Mouse (Mus musculus): ENCODE results near the gene Chpf. TPM values are rescaled to one million over a fixed set of nuclear protein-coding genes. Genes with fewer than 3 reads are reported as not detected.

Gene Chpf
- polyA plus RNA-seq, 1 experiment, result 52.1 TPM

GRCm38 (mm10) chr1:75487405-75488161, 8.5 kb upstream of the Chpf start:
- Histone ChIP-seq H3K4me2 (ENCODE audit: low read depth) (peak overlapping the region; percentile 83), H3ac (ENCODE audit: control insufficient read depth, insufficient read length) (no peak overlapping the region), H3K4me3 (peak overlapping the region; percentile 17), H3K36me3 (ENCODE audit: control insufficient read depth, insufficient read depth) (no peaks in the 10 kb centered on the region), H3K27me3 (ENCODE audit: control insufficient read depth, insufficient read depth, insufficient read length) (peaks cover 4% of the 10 kb centered on the region), H3K79me2 (ENCODE audit: control insufficient read depth, insufficient read depth) (no peaks in the 10 kb centered on the region)
- TF ChIP-seq POLR2A (IDR thresholded peaks at IDR 0.05; ENCODE audit: insufficient read length, low read depth), result peak; percentile 32
- no peak for TF ChIP-seq TCF12 (IDR thresholded peaks at IDR 0.05; ENCODE audit: insufficient read depth, poor library complexity, severe bottlenecking)
- no peak for TF ChIP-seq MYOD1 (IDR thresholded peaks at IDR 0.05; ENCODE audit: control insufficient read depth in 1 of 3, insufficient read length in 2 of 3, low read depth in 2 of 3)
- no peak for TF ChIP-seq USF1 (IDR thresholded peaks at IDR 0.05; ENCODE audit: low read depth)
- no peak for TF ChIP-seq SRF (IDR thresholded peaks at IDR 0.05; ENCODE audit: control insufficient read depth, insufficient read length, low read depth)
- no peak for TF ChIP-seq MAX (IDR thresholded peaks at IDR 0.05; ENCODE audit: low read depth)

GRCm38 (mm10) chr1:75487040-75487404, 7.9 kb upstream of the Chpf start:
- TF ChIP-seq CEBPB (IDR thresholded peaks at IDR 0.05; ENCODE audit: insufficient read depth, poor library complexity, severe bottlenecking) (no peak), MYOD1 (IDR thresholded peaks at IDR 0.05; ENCODE audit: control insufficient read depth in 1 of 3, insufficient read length in 2 of 3, low read depth in 2 of 3) (no peak), USF1 (IDR thresholded peaks at IDR 0.05; ENCODE audit: low read depth) (no peak), SRF (IDR thresholded peaks at IDR 0.05; ENCODE audit: control insufficient read depth, insufficient read length, low read depth) (no peak), POLR2AphosphoS2 (IDR thresholded peaks at IDR 0.05; ENCODE audit: insufficient read length, low read depth) (no peak), TCF12 (IDR thresholded peaks at IDR 0.05; ENCODE audit: insufficient read depth, poor library complexity, severe bottlenecking) (no peak), TCF3 (IDR thresholded peaks at IDR 0.05; ENCODE audit: insufficient read length, low read depth) (no peak), REST (IDR thresholded peaks at IDR 0.05; ENCODE audit: insufficient read depth, insufficient read length) (no peak), E2F4 (IDR thresholded peaks at IDR 0.05; ENCODE audit: insufficient read depth) (no peak)
- Histone ChIP-seq H3K4me2 (ENCODE audit: low read depth) (peak overlapping the region; percentile 83), H3K27me3 (ENCODE audit: control insufficient read depth, insufficient read depth, insufficient read length) (peaks cover 6% of the 10 kb centered on the region), H3K79me2 (ENCODE audit: control insufficient read depth, insufficient read depth) (no peaks in the 10 kb centered on the region), H3ac (ENCODE audit: control insufficient read depth, insufficient read length) (no peak overlapping the region), H3K36me3 (ENCODE audit: control insufficient read depth, insufficient read depth) (no peaks in the 10 kb centered on the region), H3K4me3 (peak overlapping the region; percentile 17)

DNA sequence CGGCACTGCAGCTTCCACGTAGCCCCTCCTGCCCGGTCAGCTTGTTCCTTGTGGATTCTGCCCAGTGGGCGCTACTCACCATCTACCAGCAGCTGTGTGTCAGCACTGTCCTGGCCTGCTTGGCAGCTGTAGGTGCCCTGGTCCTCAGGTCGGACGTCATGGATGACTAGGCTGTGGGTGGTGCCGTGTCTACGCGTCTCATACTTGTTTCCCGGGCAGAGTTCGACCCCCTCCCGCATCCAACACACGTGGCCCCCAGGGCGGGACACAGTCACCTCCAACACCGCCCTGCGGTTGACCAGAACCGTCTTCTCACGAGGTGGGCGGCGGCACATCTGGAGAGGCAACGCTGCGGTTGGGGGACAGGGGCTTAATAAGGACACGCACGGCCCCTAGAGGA, 7.5 kb upstream of the Chpf start:
- Histone ChIP-seq H3K4me3 (no peak overlapping the region), H3K79me2 (ENCODE audit: control insufficient read depth, insufficient read depth) (no peaks in the 10 kb centered on the region), H3ac (ENCODE audit: control insufficient read depth, insufficient read length) (no peak overlapping the region), H3K27me3 (ENCODE audit: control insufficient read depth, insufficient read depth, insufficient read length) (peaks cover 6% of the 10 kb centered on the region), H3K4me2 (ENCODE audit: low read depth) (peak overlapping the region; percentile 83), H3K36me3 (ENCODE audit: control insufficient read depth, insufficient read depth) (no peaks in the 10 kb centered on the region)
- no peak for TF ChIP-seq POLR2AphosphoS2 (IDR thresholded peaks at IDR 0.05; ENCODE audit: insufficient read length, low read depth)
- no peak for TF ChIP-seq POLR2A (IDR thresholded peaks at IDR 0.05; ENCODE audit: insufficient read length, low read depth)
- no peak for TF ChIP-seq REST (IDR thresholded peaks at IDR 0.05; ENCODE audit: insufficient read depth, insufficient read length)
- TF ChIP-seq CEBPB (IDR thresholded peaks at IDR 0.05; ENCODE audit: insufficient read depth, poor library complexity, severe bottlenecking), result no peak
- no peak for TF ChIP-seq MAX (IDR thresholded peaks at IDR 0.05; ENCODE audit: low read depth)
- TF ChIP-seq E2F4 (IDR thresholded peaks at IDR 0.05; ENCODE audit: insufficient read depth), result no peak
- no peak for TF ChIP-seq USF1 (IDR thresholded peaks at IDR 0.05; ENCODE audit: low read depth)
- no peak for TF ChIP-seq TCF12 (IDR thresholded peaks at IDR 0.05; ENCODE audit: insufficient read depth, poor library complexity, severe bottlenecking)
- TF ChIP-seq TCF3 (IDR thresholded peaks at IDR 0.05; ENCODE audit: insufficient read length, low read depth), result no peak
- TF ChIP-seq MYOD1 (IDR thresholded peaks at IDR 0.05; ENCODE audit: control insufficient read depth in 1 of 3, insufficient read length in 2 of 3, low read depth in 2 of 3), result no peak
- no peak for TF ChIP-seq MYOG (IDR thresholded peaks at IDR 0.05; ENCODE audit: control insufficient read depth in 1 of 3, insufficient read depth in 1 of 3, insufficient read length in 2 of 3, low read depth in 2 of 3)
- TF ChIP-seq SRF (IDR thresholded peaks at IDR 0.05; ENCODE audit: control insufficient read depth, insufficient read length, low read depth), result no peak

- Histone ChIP-seq H3K36me3 (ENCODE audit: control insufficient read depth, insufficient read depth) (peaks cover 4% of the 10 kb centered on the region), H3K27me3 (ENCODE audit: control insufficient read depth, insufficient read depth, insufficient read length) (peaks cover 6% of the 10 kb centered on the region), H3ac (ENCODE audit: control insufficient read depth, insufficient read length) (no peak overlapping the region), H3K4me2 (ENCODE audit: low read depth) (no peak overlapping the region), H3K4me3 (no peak overlapping the region), H3K79me2 (ENCODE audit: control insufficient read depth, insufficient read depth) (peaks cover 6% of the 10 kb centered on the region)
- TF ChIP-seq POLR2A (IDR thresholded peaks at IDR 0.05; ENCODE audit: insufficient read length, low read depth) (no peak), POLR2AphosphoS2 (IDR thresholded peaks at IDR 0.05; ENCODE audit: insufficient read length, low read depth) (peak; percentile 34)
Measured at GRCm38 (mm10) chr1:75480735-75481134, 1.6 kb upstream of the Chpf start.

- Histone ChIP-seq H3K4me2 (ENCODE audit: low read depth) (peak overlapping the region; percentile 67), H3K36me3 (ENCODE audit: control insufficient read depth, insufficient read depth) (peaks cover 4% of the 10 kb centered on the region), H3K4me3 (peak overlapping the region; percentile 28), H3ac (ENCODE audit: control insufficient read depth, insufficient read length) (no peak overlapping the region), H3K79me2 (ENCODE audit: control insufficient read depth, insufficient read depth) (peaks cover 6% of the 10 kb centered on the region), H3K27me3 (ENCODE audit: control insufficient read depth, insufficient read depth, insufficient read length) (peaks cover 6% of the 10 kb centered on the region)
- TF ChIP-seq E2F4 (IDR thresholded peaks at IDR 0.05; ENCODE audit: insufficient read depth) (no peak), USF1 (IDR thresholded peaks at IDR 0.05; ENCODE audit: low read depth) (no peak), TCF12 (IDR thresholded peaks at IDR 0.05; ENCODE audit: insufficient read depth, poor library complexity, severe bottlenecking) (no peak), MYOG (IDR thresholded peaks at IDR 0.05; ENCODE audit: control insufficient read depth in 1 of 3, insufficient read depth in 1 of 3, insufficient read length in 2 of 3, low read depth in 2 of 3) (no peak), TCF3 (IDR thresholded peaks at IDR 0.05; ENCODE audit: insufficient read length, low read depth) (no peak), REST (IDR thresholded peaks at IDR 0.05; ENCODE audit: insufficient read depth, insufficient read length) (no peak), POLR2AphosphoS2 (IDR thresholded peaks at IDR 0.05; ENCODE audit: insufficient read length, low read depth) (no peak), MYOD1 (IDR thresholded peaks at IDR 0.05; ENCODE audit: control insufficient read depth in 1 of 3, insufficient read length in 2 of 3, low read depth in 2 of 3) (no peak), CEBPB (IDR thresholded peaks at IDR 0.05; ENCODE audit: insufficient read depth, poor library complexity, severe bottlenecking) (no peak), MAX (IDR thresholded peaks at IDR 0.05; ENCODE audit: low read depth) (no peak), SRF (IDR thresholded peaks at IDR 0.05; ENCODE audit: control insufficient read depth, insufficient read length, low read depth) (no peak), POLR2A (IDR thresholded peaks at IDR 0.05; ENCODE audit: insufficient read length, low read depth) (no peak)
Measured at GRCm38 (mm10) chr1:75480036-75480435, 929 bp upstream of the Chpf start.
